Mouse (Mus musculus): ENCODE measurements around the gene Pinlyp.

GRCm38 (mm10) chr7:24538154-24538553 lies 7.8 kb downstream of the Pinlyp start:
- TF ChIP-seq POLR2A (IDR thresholded peaks at IDR 0.05; ENCODE audit: control insufficient read depth, low read depth, low read length) (no peak), CTCF (IDR thresholded peaks at IDR 0.05; ENCODE audit: control insufficient read depth, insufficient read depth, insufficient replicate concordance, low read depth, low read length) (no peak)
